Mouse (Mus musculus) forebrain, embryonic 14.5 days (tissue): ENCODE data around the gene Map1lc3b. TPM values are rescaled to one million over a fixed set of nuclear protein-coding genes. Genes with fewer than 3 reads are reported as not detected.

Experiments
- ATAC-seq: fragments of 200-750 bp; cut with Nextera tagmentation; 2 replicates; pipeline ENCODE4 v1.8.0; 2017; ENCODE audit warnings: mild to moderate bottlenecking, moderate library complexity
- DNase-seq: peaks from one replicate; pipeline ENCODE4 v3.0.0-alpha.2; 2015; ENCODE audit warnings: low spot score
- H3K27ac ChIP-seq: fragments of 300-500 bp; sonication (generic); 2 replicates; pipeline ENCODE4 v1.5.1; 2014; ENCODE audit warnings: low read depth, mild to moderate bottlenecking, control low read depth, low read length, moderate library complexity
- H3K27me3 ChIP-seq: fragments of 300-500 bp; sonication (generic); replicated peaks from 2 replicates; pipeline ENCODE4 v1.6.1; 2014; ENCODE audit warnings: low read length, control low read depth, mixed read lengths; ENCODE audit not compliant: control insufficient read depth, insufficient read depth
- H3K36me3 ChIP-seq: fragments of 300-500 bp; sonication (generic); 2 replicates; pipeline ENCODE4 v1.6.1; 2014; ENCODE audit warnings: low read length, control low read depth; ENCODE audit not compliant: control insufficient read depth, insufficient read depth
- H3K4me1 ChIP-seq: fragments of 300-500 bp; sonication (generic); 2 replicates; pipeline ENCODE4 v1.6.1; 2014; ENCODE audit warnings: antibody characterized with exemption, low read length, control low read depth; ENCODE audit not compliant: control insufficient read depth, insufficient read depth
- H3K4me2 ChIP-seq: fragments of 300-500 bp; sonication (generic); 2 replicates; pipeline ENCODE4 v1.6.1; 2014; ENCODE audit warnings: mild to moderate bottlenecking, control low read depth, low read length
- H3K4me3 ChIP-seq: fragments of 300-500 bp; sonication (generic); 2 replicates; pipeline ENCODE4 v1.5.1; 2014; ENCODE audit warnings: low read depth, low read length, control low read depth
- H3K9ac ChIP-seq: fragments of 300-500 bp; sonication (generic); 2 replicates; pipeline ENCODE4 v1.6.1; 2014; ENCODE audit warnings: mild to moderate bottlenecking, low read length, control low read depth, moderate library complexity
- H3K9me3 ChIP-seq: fragments of 300-500 bp; sonication (generic); replicated peaks from 2 replicates; pipeline ENCODE4 v1.6.1; 2016; ENCODE audit warnings: low read length, control low read depth, mixed read lengths; ENCODE audit not compliant: control insufficient read depth
- WGBS: fragments of 180-500 bp; shearing (Covaris S2); extraction: QIAGEN DNeasy Blood & Tissue Kit; methylation state at CpG from one replicate; pipeline ENCODE4 v1.1.7; 2014; 5-methylcytosine and 5-hydroxymethylcytosine counted together
- polyA plus RNA-seq: library from polyadenylated mRNA; unstranded; fragments of >200 nt; fragmentation: Nextera tagmentation; extraction: Ambion mirVana; gene quantifications from 2 replicates; pipeline ENCODE4 v1.2.1, GENCODE M21; 2014

Map1lc3b gene
- 435 and 464 TPM in 2 replicates for polyA plus RNA-seq

GRCm38 (mm10) chr8:121590203-121591177, at the start of gene Map1lc3b:
TSS of gene Map1lc3b (plus strand) at chr8:121590361.
- H3K4me1 ChIP-seq, result peaks cover 21% of the 10 kb centered on the region
- peak within 1 kb of the TSS; percentile 72 for H3K27ac ChIP-seq
- H3K4me3 ChIP-seq, result peak within 1 kb of the TSS; percentile 85
- peak within 1 kb of the TSS; percentile 91 for H3K4me2 ChIP-seq
- H3K9me3 ChIP-seq, result no peaks in the 10 kb centered on the region
- peak within 1 kb of the TSS; percentile 92 for H3K9ac ChIP-seq
- H3K27me3 ChIP-seq, result no peaks in the 10 kb centered on the region
- peaks cover 22% of the 10 kb centered on the region for H3K36me3 ChIP-seq
- under 1% methylated on average over 90 of the region's 94 CpGs for WGBS
- ATAC-seq, result peak; percentile 88
- DNase-seq, result peak; percentile 97

GRCm38 (mm10) chr8:121541862-121542261, 48.3 kb upstream of the Map1lc3b start:
- Histone ChIP-seq H3K27ac (no peak overlapping the region), H3K36me3 (no peaks in the 10 kb centered on the region), H3K4me2 (no peak overlapping the region), H3K27me3 (no peaks in the 10 kb centered on the region), H3K4me1 (no peaks in the 10 kb centered on the region), H3K9ac (no peak overlapping the region), H3K9me3 (no peaks in the 10 kb centered on the region), H3K4me3 (no peak overlapping the region)
- DNase-seq (no peak), ATAC-seq (no peak)
- WGBS, result 86% methylated on average over 19 of the region's 19 CpGs

- Histone ChIP-seq H3K4me3 (no peak overlapping the region), H3K4me2 (no peak overlapping the region), H3K9ac (no peak overlapping the region), H3K4me1 (no peaks in the 10 kb centered on the region), H3K27me3 (no peaks in the 10 kb centered on the region), H3K27ac (no peak overlapping the region), H3K9me3 (no peaks in the 10 kb centered on the region), H3K36me3 (no peaks in the 10 kb centered on the region)
- DNase-seq, result no peak
- ATAC-seq, result no peak
- WGBS, result 67% methylated on average over 13 of the region's 13 CpGs
Observed at GRCm38 (mm10) chr8:121542901-121543300, 47.3 kb upstream of the Map1lc3b start.

GRCm38 (mm10) chr8:121544276-121544785, 45.8 kb upstream of the Map1lc3b start, which contains the start of gene 1700018B08Rik:
TSS of gene 1700018B08Rik (minus strand) at chr8:121544320.
- Histone ChIP-seq H3K4me1 (no peaks in the 10 kb centered on the region), H3K9ac (no peak within 1 kb of the TSS), H3K9me3 (no peaks in the 10 kb centered on the region), H3K36me3 (peaks cover under 1% of the 10 kb centered on the region), H3K4me3 (no peak within 1 kb of the TSS), H3K27ac (no peak within 1 kb of the TSS), H3K27me3 (no peaks in the 10 kb centered on the region), H3K4me2 (no peak within 1 kb of the TSS)
- WGBS, result 88% methylated on average over 12 of the region's 12 CpGs
- DNase-seq (no peak), ATAC-seq (no peak)

GRCm38 (mm10) chr8:121544936-121545335, 45.2 kb upstream of the Map1lc3b start:
- H3K9ac ChIP-seq, result no peak overlapping the region
- peaks cover 7% of the 10 kb centered on the region for H3K36me3 ChIP-seq
- no peak overlapping the region for H3K27ac ChIP-seq
- H3K4me2 ChIP-seq, result no peak overlapping the region
- WGBS, result 84% methylated on average over 11 of the region's 11 CpGs
- H3K4me3 ChIP-seq, result no peak overlapping the region
- DNase-seq, result no peak
- no peaks in the 10 kb centered on the region for H3K4me1 ChIP-seq
- H3K27me3 ChIP-seq, result no peaks in the 10 kb centered on the region
- no peak for ATAC-seq
- H3K9me3 ChIP-seq, result no peaks in the 10 kb centered on the region

- no peak overlapping the region for H3K27ac ChIP-seq
- no peaks in the 10 kb centered on the region for H3K4me1 ChIP-seq
- no peak overlapping the region for H3K4me3 ChIP-seq
- no peaks in the 10 kb centered on the region for H3K27me3 ChIP-seq
- no peaks in the 10 kb centered on the region for H3K9me3 ChIP-seq
- WGBS, result 6% methylated on average over 7 of the region's 7 CpGs
- DNase-seq, result peak; percentile 87
- no peak overlapping the region for H3K4me2 ChIP-seq
- peaks cover 28% of the 10 kb centered on the region for H3K36me3 ChIP-seq
- H3K9ac ChIP-seq, result no peak overlapping the region
- ATAC-seq, result no peak
Observed at GRCm38 (mm10) chr8:121547132-121547531, 43.0 kb upstream of the Map1lc3b start.

- H3K9ac ChIP-seq, result no peak overlapping the region
- WGBS, result 92% methylated on average over 6 of the region's 6 CpGs
- ATAC-seq, result no peak
Observed at GRCm38 (mm10) chr8:121550056-121550455, 40.1 kb upstream of the Map1lc3b start.

GRCm38 (mm10) chr8:121551065-121551985, 38.8 kb upstream of the Map1lc3b start:
- no peak overlapping the region for H3K9ac ChIP-seq
- no peaks in the 10 kb centered on the region for H3K4me1 ChIP-seq
- no peaks in the 10 kb centered on the region for H3K9me3 ChIP-seq
- no peak overlapping the region for H3K4me3 ChIP-seq
- peaks cover 59% of the 10 kb centered on the region for H3K36me3 ChIP-seq
- WGBS, result 76% methylated on average over 24 of the region's 24 CpGs
- DNase-seq (no peak), ATAC-seq (no peak)
- H3K4me2 ChIP-seq, result no peak overlapping the region
- no peak overlapping the region for H3K27ac ChIP-seq
- no peaks in the 10 kb centered on the region for H3K27me3 ChIP-seq

More at GRCm38 (mm10) chr8:121550056-121550455, 40.1 kb upstream of the Map1lc3b start:
- DNase-seq, result no peak
- Histone ChIP-seq H3K4me3 (no peak overlapping the region), H3K27ac (no peak overlapping the region), H3K27me3 (no peaks in the 10 kb centered on the region), H3K9me3 (no peaks in the 10 kb centered on the region), H3K4me1 (no peaks in the 10 kb centered on the region), H3K4me2 (no peak overlapping the region), H3K36me3 (peaks cover 56% of the 10 kb centered on the region)
